Mouse (Mus musculus) leukemia stem cell, adult 10-12 weeks (primary cell): ENCODE measurements around the gene Fn3krp. TPM values are rescaled to one million over a fixed set of nuclear protein-coding genes. Genes with fewer than 3 reads are reported as not detected.

Experiments used
- polyA plus RNA-seq: library from polyadenylated mRNA; stranded (reverse); fragments of >175 nt; gene quantifications from 2 replicates; pipeline ENCODE4 v1.2.3, GENCODE M21; 2012; ENCODE audit warnings: low replicate concordance

The Fn3krp gene
- polyA plus RNA-seq, result 5.6 and 11.2 TPM in 2 replicates

DNA sequence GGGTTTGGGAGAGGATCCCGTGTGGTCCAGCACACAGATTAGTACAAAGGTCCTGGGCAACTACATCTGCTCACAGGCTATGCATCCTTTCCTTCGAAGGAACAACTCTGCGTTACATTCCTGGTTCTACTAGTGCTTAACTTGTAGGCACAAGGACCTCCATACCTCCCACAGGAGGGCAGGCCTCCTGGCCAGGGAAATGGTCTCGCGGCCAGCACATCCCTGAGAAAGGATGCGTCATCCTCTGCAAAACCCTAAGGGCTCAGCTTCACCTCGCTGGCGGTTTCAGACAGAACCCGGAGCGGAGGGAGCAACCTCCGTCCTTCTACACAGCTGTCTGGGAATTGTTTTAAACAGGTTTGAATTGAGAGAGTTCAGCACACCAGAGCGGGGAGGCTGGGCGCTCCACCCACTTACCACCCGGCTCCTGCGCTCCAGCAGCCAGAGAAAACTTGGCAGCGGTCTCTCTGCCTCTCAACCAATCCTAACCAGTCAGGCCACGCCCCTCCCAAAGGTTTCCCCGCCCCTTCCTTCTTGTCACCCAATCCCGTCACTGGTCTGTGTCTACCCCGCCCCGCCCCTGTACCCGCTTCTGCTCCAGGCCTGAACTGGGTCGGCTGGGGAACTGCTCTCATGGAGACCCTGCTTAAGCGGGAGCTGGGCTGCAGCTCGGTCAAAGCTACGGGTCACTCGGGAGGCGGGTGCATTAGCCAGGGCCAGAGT, at the start of gene Fn3krp:
Gene Fn3krp (plus strand): TSS at position 572 of the 723 bp plus-strand sequence.

GRCm38 (mm10) chr11:121387750-121388553, 33.2 kb upstream of the Fn3krp start, which contains the start of gene Rab40b:
TSS of gene Rab40b (minus strand) at chr11:121388251.

DNA sequence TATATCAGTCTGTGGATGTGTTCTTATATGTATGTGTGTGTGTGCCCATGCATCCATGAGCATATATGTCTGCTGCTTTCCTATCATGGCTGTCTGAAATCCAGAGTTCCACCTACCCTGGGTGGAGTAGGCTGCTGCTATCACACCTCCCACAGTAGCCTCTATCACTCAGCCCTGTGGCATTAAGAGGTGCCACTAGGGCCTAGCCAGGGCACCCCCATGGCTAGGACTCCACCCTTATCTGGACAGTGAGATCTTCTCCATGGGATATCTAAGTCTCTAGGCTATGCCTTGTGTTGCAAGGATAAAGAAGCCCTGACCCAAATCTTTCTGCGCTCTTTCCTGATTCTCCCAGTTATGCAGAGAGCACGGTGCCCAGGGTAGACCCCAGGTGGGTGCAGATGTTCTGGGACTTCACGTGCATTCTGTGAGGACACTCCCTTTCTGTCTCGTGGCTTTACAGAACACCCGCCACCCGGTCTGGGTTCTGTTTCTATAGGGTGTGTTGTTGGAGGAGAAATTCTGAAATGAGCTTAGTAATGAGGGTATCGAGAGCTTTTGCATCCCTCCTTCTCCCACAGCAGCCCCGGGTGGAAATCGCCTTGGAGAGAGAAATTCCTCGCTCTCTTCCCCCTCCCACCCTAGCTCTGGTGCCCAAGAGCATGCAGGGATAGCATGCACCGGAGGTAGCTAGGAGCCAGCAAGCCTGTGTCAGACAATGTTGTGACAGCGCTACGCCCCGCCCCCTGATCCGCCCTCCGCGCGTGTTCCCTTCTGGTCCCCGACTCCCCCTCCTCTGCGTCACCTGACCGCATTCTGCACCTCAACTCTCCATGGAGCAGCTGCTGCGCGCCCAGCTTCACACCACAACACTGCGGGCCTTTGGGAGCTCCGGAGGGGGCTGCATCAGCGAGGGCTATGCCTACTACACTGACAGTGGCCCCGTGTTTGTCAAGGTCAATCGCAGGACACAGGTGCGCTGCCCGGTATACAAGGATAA, 13.3 kb downstream of the Fn3krp start, which contains the start of gene Fn3k:
Gene Fn3k (plus strand): TSS at position 758 of the 1,000 bp plus-strand sequence.

GRCm38 (mm10) chr11:121451753-121452635, 30.8 kb downstream of the Fn3krp start, which contains the start of gene Tbcd:
TSS of gene Tbcd (plus strand) at chr11:121451949.

Other genes starting within 250 kb of the Fn3krp start
- 7.4 and 12.8 TPM in 2 replicates for gene Hexdc, start 217.0 kb upstream of the Fn3krp start, polyA plus RNA-seq
- gene Ogfod3, start 216.7 kb upstream of the Fn3krp start, polyA plus RNA-seq, result 4.3 and 9.0 TPM in 2 replicates
- gene Cybc1, start 192.1 kb upstream of the Fn3krp start, polyA plus RNA-seq, result 10.0 and 19.4 TPM in 2 replicates
- gene Narf, start 184.1 kb upstream of the Fn3krp start, polyA plus RNA-seq, result 6.8 and 16.3 TPM in 2 replicates
- gene Foxk2, start 161.4 kb upstream of the Fn3krp start, polyA plus RNA-seq, result 39.0 and 51.3 TPM in 2 replicates
- 5.3 and 11.6 TPM in 2 replicates for gene Wdr45b, start 67.0 kb upstream of the Fn3krp start, polyA plus RNA-seq
- gene Rab40b, start 33.1 kb upstream of the Fn3krp start, polyA plus RNA-seq, result not detected in 2 replicates
- gene Fn3k, start 13.5 kb downstream of the Fn3krp start, polyA plus RNA-seq, result 2.6 and 2.9 TPM in 2 replicates
- 2.5 and 2.9 TPM in 2 replicates for gene Tbcd, start 30.5 kb downstream of the Fn3krp start, polyA plus RNA-seq
- 0.14 and 0.62 TPM in 2 replicates for gene Zfp750, start 97.9 kb downstream of the Fn3krp start, polyA plus RNA-seq